Mouse (Mus musculus) testis, postnatal 14 days (tissue): Measurements from ENCODE around the gene Vim.
"Not testable (repeated sequence)": the region's sequence is repeated elsewhere in the genome, so short reads cannot be mapped to it uniquely, and the experiment has no call there.

Experiments
- DNase-seq: peaks from one replicate; pipeline ENCODE4 v3.0.0; 2021; ENCODE audit warnings: low spot score

Gene Vim

DNA sequence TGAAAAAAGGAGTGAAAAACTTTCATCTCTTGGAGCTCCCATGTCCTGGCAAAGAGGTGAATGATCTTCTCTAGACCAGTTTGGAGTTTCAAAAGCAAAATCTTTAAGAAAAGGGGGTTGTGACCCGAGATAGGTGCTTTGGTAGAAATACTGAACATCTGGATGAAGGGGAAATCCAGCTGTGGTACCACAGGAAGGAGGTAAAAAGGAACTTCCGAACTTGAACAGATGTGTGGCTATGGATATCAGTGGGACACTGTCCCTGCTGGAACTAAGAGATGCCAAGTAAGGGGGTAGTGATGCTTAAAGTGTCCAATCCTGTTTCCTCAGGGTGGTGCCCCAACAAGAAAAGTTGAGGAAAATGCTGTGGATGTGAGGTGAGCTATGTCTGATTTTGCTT lies 3.6 kb upstream of the Vim start:
- DNase-seq: no peak

- DNase-seq: peak; percentile 9
These were observed 1.6 kb upstream of the Vim start for GRCm38 (mm10) chr2:13572101-13572553.

GRCm38 (mm10) chr2:13572647-13573407 lies 900 bp upstream of the Vim start:
- DNase-seq: no peak

- peak; percentile 81 for DNase-seq
These were observed 506 bp downstream of the Vim start for GRCm38 (mm10) chr2:13574066-13574800.

DNA sequence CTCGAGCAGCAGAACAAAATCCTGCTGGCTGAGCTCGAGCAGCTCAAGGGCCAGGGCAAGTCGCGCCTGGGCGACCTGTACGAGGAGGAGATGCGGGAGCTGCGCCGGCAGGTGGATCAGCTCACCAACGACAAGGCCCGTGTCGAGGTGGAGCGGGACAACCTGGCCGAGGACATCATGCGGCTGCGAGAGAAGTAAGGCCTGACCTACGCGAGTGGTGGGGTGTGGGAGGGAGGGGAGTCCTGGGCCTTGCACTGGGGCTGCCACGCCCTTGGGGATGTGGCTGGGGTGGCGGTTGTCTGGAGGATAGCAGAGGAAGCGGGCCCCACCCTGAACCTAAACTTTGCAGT lies 1.0 kb downstream of the Vim start:
- DNase-seq: peak; percentile 36

GRCm38 (mm10) chr2:13575287-13575801 lies 1.6 kb downstream of the Vim start:
- peak; percentile 53 for DNase-seq

DNA sequence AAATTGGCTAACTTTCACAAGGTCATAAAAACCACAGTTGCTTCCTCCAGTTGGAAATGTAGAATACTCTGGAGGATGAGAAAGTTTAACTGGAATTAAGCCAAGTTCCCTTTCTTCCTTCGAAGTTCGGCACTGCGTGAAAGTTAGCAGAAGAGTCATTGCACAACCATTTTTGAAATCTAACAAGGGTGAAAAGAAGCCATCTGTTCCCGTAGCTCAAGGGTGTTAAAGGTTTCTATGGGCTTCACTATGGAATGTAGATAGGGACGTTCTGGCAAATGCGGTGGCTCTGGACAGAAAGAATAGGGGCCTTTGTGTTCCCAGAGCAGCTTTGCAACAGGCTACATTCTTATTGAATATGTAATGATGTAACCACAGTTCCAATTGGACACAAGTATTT lies 2.2 kb downstream of the Vim start:
- DNase-seq: peak; percentile 54

DNA sequence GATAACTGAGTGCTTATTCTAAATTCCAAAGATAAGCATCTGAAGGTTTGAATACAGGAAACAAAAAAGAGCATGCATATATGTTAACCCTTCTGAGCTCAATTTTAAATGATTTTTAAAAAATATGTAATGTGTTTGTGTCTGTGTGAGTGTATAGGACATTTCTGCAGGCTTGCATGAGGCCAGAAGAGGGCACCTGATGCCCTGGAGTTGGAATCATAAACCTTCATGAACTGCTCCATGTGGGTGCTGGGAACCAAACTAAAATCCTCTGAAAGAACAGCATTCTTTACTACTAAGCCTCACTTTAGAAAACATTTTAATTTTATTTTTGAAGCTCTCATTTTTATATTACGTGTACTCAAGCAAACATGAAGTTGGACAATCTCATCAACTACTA lies 3.7 kb downstream of the Vim start:
- DNase-seq: no peak

- no peak for DNase-seq
These were observed 4.9 kb downstream of the Vim start for GRCm38 (mm10) chr2:13578473-13579152.

DNA sequence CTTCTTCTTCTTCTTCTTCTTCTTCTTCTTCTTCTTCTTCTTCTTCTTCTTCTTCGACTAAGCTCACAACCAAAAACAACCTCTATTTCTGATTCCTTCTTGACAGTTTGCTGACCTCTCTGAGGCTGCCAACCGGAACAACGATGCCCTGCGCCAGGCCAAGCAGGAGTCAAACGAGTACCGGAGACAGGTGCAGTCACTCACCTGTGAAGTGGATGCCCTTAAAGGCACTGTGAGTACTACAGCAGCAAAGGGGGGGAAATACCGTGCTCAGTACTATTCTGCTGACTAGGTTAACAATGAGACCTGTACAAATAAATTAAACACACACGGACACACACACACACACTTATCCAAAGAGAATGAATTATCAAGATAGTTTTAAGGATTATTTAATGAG lies 5.6 kb downstream of the Vim start:
- DNase-seq: no peak

DNA sequence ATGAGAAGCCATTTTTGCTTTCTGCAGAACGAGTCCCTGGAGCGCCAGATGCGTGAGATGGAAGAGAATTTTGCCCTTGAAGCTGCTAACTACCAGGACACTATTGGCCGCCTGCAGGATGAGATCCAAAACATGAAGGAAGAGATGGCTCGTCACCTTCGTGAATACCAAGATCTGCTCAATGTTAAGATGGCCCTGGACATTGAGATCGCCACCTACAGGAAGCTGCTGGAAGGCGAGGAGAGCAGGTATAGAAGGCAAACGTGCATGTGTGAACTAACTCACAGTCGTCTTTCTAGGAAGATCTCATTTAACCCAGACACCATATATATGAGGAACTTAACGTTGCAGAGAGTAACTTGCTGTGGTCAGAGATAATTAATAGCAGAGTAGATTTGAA lies 6.3 kb downstream of the Vim start:
- DNase-seq: no peak

GRCm38 (mm10) chr2:13582184-13582583 lies 8.5 kb downstream of the Vim start:
- no peak for DNase-seq

DNA sequence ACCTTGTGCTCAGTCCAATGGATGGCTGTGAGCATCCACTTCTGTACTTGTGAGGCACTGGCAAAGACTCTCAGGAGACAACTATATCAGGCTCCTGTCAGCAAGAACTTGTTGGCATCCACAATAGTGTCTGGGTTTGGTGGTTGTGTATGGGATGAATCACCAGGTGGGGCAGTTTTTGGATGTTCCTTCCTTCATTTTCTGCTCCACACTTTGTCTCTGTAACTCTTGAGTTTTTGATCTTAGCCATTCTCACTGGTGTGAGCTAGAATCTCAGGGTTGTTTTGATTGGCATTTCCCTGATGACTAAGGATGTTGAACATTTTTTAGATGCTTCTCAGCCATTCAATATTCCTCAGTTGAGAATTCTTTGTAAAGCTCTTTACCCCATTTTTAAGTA lies 10.0 kb downstream of the Vim start:
- DNase-seq: not testable (repeated sequence)

GRCm38 (mm10) chr2:13593328-13593727 lies 19.6 kb downstream of the Vim start:
- no peak for DNase-seq

DNA sequence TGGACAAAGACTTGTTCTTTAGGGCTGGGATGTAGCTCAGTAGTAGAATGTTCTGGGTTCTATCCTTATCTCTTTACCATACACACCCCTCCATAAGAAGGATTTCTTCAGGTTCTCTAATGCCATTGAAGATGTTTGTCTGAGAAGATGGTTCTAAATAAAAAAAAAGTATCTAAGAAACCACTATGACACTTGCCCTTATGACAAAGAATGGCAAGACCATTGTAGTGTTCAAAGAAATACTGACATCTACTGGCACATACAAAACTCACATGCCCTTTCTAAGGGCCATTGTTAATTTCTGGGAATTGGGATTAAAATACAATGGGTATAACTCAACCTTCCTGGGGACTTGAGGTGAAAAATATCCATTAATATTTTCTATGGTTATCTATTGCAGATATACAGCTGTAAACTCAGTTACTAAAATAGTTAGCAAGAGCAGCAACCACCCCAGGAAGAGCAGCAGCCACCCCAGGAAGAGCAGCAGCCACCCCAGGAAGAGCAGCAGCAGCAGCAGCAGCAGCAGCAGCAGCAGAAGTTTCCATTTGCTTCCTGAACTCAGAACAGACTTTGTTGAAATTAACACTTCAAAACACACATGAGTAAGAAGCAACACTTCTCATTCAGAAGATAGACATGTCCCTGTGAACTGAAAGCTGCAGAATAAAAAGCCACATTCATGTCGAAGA lies 23.4 kb downstream of the Vim start:
- no peak for DNase-seq

GRCm38 (mm10) chr2:13598166-13598565 lies 24.4 kb downstream of the Vim start:
- no peak for DNase-seq

- DNase-seq: no peak
These were observed 29.4 kb downstream of the Vim start for GRCm38 (mm10) chr2:13603093-13603492.

GRCm38 (mm10) chr2:13603636-13604035 lies 29.9 kb downstream of the Vim start:
- DNase-seq: not testable (repeated sequence)

DNA sequence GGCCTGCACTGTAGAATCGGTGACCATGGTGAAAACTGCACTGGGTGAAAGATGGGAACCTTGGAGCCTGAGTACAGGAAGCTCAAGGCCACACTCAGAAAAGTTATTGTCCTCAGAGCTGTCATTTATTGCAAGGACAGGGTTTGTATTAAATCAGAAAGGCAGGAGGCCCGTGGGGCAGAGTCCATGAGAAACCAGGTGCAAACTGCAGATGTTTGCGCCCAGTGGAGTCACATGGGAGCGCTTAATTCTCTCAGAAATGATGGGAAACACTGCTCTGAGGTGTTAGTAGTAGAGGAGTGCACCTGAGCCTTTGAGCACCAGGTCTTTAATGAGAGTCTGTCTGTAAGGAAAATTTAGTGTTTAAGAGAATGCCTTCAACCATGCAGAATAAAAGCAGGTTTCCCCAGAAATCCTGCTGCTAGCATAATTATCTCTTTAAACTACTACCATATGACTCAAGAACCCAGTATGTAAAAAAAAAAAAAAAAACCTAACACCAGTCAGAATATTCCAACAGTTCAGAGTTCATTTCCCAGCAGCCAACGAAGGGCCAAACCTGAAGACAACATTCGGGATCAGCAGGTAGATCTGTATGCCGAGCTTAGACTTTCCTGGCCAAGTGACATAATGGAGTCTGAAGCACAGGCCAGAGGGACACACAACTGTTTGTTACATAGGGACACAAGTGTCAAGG lies 56.6 kb downstream of the Vim start:
- DNase-seq: no peak
